Mouse (Mus musculus) small intestine, adult 2 months (tissue): ENCODE measurements at regions not wholly inside any gene's neighbourhood (a gene's known extent, or its start where the extent isn't known, plus 50 kb on each side); places are given as distances from the start of the nearest gene placed in this dataset.

Source experiments
- CTCF ChIP-seq: fragments of 200-500 bp; IDR thresholded peaks from 2 replicates; pipeline ENCODE4 v1.5.1; 2012; ENCODE audit warnings: low read depth, mild to moderate bottlenecking, control low read depth, inconsistent platforms, low read length, moderate library complexity, mixed read lengths; ENCODE audit not compliant: insufficient replicate concordance, insufficient read length; ENCODE audit errors: extremely low read depth
- POLR2A ChIP-seq: fragments of 200-500 bp; IDR thresholded peaks from 2 replicates; pipeline ENCODE4 v1.6.1; 2012; ENCODE audit warnings: low read depth, mild to moderate bottlenecking, control low read depth, inconsistent platforms, low read length, moderate library complexity

GRCm38 (mm10) chr11:82616856-82617255 lies 147.3 kb downstream of the Cct6b start:
- TF ChIP-seq CTCF (no peak), POLR2A (no peak)
